Mouse (Mus musculus) lung, postnatal 10 days (tissue): ENCODE measurements around the gene Nagpa.

Experiments used
- DNase-seq: peaks from one replicate; pipeline ENCODE4 v3.0.0; 2021

Gene Nagpa

DNA sequence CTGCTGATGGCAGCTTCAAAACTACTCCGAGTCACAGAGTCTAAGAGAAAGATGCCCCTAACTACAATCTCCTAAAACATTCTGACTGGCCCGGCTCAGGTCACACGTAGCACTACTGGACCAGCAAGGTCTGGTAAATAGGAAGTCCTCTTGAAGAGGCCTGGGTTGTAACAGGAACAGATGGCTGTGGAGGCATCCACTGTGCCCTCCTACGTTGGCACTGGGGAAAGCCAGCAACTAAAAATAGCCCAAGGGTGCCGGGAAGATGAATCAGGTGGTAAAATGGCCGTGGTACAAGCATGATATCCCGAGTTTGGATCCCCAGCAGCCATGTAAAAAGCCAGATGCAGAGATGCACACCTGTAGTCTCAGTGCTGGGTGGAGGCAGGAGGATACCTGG is 17.6 kb downstream of the Nagpa start:
- no peak for DNase-seq

DNA sequence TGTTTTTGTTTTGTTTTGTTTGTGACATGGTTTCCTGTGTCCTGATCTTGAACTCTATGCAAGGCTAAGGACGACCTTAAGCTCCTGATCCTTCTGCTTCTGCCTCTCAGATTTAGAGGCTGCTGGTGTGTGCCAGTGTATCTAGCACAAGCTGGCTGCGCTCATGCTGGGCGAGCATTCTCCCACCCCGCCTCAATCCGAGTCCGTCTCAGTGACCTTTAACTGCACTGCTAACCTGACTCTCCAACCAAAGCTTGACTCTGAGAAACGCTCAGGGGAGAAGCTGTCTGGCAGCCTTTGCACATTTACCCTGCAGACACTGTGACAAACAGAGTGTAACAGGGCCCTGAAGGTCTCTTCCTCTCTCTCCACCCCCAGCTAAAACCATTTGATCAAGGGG is 18.1 kb downstream of the Nagpa start:
- DNase-seq = no peak

DNA sequence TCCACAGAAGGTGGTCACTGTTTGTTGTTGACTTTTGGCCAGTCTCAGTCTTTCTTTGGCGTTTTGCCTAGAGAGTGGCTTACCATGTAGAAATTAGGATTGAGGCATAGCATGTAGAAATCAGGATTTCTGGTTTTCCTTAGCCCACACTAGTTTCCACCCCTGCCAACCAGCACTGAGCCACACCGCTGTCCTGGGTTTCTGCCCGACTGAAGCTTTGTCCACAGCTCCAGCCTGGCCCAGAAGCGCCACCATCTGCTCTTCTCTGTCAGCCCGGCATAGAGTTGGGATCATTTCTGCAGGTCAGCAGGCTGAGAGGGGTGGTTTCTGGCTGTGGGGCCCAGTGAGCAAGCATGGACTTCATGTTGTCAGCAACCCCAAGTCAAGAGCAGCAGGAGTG is 18.9 kb downstream of the Nagpa start:
- no peak for DNase-seq

DNA sequence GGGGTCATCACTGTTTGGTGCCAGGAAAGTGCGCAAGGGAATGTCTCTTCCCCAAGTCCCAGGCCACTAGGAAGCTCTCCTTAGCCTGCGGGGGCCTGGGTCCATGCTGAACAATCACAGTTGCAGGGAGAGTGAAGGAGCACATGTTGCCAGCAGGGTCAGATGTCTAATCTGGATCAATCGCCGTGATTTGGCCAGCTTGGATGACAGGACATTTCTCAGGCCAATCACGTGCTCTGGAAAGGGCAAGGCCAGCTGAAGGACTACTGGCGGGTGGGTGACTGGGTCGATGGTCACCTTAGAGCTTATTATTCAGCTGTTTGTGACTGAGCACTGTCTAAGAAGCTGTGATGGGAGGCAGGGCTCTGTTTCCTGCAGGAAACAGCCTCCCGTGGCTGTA is 19.7 kb downstream of the Nagpa start:
- no peak for DNase-seq

DNA sequence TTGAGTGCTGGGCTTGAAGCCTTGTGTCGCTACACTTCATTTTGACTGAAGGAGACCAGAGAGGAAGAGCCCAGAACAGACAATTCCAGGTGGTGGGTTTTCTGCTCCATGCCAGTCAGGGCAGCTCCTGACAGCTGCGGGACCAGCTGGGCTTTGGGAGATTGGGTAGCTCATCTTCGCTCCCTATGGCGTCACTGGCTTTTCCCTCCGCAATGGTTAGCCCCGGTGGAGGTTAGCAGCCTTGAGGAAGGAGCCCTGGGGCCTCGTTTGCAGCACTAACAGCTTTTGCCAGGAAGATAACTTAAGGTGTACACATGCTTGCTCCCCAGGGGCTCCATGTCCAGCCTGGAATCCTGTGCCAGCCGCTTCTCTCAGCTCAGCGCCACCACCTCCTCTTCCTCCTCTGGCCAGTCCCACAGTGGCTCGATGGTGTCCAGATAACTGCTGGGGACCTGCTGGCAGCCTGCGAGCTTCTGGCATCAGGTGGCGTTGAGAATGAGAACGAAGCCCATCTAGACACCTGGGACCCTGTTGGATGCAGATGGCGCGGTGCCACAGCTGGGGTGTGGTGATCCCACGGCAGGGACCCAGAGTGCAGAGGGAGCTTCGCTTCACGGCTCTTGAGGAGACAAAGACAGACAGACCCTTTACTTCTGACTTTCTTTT is 20.4 kb downstream of the Nagpa start:
- no peak for DNase-seq

DNA sequence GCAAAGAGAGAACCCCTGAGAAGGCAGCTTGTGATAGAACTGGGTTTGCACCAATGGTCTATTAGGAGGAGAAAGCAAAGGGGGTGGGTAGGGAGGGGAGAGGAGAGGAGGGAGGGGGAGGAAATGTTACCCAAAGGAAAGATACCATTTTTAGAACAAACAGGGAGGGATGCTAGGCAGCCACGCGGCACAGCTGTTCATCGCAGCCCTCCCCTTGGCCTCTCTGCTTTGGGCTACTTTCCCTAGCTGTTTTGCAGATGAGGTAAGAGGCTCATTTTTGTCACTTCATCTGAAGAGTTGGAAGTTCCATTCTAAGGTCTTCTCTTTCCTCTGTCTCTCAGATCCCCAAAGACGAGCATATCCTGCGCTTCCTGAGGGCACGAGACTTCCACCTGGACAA is 31.2 kb downstream of the Nagpa start:
- DNase-seq = peak; percentile 14

DNA sequence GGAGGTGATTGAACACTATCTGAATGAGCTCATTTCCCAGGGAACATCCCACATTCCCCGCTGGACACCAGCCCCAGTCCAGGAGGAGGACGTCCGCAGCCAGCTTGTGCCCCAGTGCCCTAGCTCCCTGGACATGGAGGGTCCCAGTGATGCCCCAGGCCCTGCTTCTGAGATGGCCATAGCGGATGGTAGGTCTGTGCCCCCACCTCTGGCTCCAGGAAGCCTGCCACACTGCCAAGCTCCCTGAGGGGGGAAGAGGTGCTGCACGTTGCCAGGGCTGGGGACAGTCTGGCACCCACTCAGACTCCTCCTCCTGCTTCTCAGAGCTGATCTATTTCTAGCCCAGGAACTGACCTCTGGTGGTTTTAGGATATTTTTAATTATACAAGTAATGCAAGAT is 35.0 kb downstream of the Nagpa start:
- DNase-seq = peak; percentile 11

DNA sequence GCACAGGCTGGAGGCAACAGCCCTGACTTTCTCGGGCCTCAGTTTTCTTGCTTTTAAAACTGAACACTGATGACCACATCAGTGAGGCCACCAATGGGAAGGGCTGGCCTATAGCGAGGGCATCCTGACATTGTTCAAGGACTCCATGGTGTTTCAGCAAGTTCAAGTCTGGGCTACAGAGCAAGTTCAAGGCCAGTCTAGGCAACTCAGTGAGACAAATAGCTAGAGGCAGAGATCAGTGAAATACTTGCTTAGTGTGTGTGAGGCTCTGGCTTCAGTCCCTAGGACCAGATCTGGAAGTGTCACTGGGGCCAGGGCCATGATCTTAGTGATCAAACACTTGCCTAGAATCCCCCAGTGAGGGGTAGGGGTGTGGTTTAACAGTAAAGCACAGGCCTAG is 35.8 kb downstream of the Nagpa start:
- no peak for DNase-seq

DNA sequence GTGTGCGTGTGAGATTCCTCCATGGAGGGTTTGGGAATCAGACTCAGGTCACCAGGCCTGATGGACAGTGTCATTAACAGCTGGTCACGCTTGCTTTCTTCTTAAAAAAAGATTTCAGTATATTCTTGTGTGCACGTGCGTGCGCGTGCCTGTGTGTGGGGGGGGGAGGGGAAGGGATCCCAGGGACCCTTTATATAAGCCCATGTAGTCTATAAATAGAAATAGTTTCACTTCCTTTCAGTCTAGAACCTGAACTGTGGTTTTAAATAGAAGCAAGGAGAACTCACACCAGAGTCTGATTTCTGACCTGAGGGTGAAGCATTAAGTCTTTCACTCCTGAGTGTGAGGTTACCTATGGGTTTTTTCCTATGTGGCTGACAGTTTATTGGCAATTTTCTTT is 39.5 kb downstream of the Nagpa start:
- DNase-seq = no peak

DNA sequence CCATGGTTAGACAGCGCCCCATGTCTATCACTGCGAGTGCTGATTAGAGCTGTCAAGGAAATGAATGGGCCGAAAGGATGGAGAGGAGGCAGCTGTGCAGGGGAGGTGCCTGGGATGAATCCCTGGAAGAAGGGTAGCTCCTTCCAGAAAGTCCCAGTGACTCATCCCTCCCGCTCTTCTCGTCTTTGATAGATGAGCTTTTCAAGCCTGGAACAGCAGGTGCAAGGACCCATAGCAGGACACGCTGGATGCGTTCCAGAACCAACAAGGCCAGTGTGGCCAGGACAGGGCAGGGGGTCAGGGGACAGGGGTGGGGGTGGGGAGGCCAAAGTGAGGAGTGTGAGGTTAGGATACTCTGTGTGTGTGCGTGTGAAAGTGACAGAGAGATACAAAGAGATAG is 44.6 kb downstream of the Nagpa start:
- no peak for DNase-seq

DNA sequence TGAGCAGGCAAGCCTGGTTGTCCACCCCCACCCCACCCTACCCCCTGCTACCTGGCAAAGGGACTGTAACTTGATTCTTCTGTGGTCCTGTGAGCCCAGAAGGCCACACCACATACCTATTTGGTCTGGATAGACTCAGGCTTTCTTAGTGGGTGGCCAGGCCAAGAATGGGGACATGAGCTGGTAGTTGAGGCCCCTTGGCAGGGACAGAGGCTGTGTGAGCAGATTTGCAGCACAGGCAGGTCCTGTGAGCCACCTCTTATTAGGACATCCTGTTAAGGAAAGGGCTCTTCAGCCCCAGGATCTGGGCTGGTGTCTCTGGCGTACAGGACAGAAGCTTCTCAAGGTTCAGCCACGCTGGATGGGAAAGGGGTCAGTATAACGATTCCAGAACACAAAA is 46.7 kb downstream of the Nagpa start:
- no peak for DNase-seq

DNA sequence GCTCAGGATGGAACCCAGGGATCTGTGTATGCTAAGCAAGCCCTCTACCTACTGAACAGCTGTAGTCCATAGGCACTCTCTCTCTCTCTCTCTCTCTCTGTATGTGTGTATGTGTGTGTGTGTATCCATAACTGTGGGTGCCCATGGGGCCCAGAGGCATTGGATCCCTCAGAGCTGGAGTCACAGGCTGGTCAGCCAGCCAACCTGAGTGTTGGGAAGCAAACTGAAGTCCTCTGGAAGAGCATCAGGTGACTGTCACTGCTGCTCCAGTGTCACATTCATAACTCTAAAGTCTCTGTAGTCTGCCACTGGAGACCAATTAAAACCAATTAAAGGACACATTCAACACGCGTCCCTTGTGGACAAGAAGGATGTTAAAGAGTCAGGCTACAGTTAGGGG is 47.3 kb downstream of the Nagpa start:
- no peak for DNase-seq

DNA sequence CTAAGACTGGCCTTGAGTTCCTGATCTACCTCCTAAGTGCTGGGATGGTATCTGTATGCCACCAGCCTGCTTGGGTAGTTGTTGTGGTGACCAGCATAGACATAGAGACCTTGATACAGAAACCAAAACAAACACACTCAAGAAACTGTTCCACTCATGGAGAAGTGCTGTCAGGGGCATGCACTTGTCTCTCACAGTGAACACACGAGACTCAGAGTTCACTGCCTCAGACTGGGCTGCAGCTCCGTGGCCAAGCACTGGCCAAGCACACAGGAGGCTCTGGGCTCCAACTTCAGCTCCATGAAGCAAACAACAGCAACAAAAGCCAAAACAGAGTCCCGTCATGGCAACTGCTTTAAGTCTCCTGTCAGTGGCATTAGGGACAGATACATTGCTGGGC is 48.8 kb downstream of the Nagpa start:
- DNase-seq = no peak

DNA sequence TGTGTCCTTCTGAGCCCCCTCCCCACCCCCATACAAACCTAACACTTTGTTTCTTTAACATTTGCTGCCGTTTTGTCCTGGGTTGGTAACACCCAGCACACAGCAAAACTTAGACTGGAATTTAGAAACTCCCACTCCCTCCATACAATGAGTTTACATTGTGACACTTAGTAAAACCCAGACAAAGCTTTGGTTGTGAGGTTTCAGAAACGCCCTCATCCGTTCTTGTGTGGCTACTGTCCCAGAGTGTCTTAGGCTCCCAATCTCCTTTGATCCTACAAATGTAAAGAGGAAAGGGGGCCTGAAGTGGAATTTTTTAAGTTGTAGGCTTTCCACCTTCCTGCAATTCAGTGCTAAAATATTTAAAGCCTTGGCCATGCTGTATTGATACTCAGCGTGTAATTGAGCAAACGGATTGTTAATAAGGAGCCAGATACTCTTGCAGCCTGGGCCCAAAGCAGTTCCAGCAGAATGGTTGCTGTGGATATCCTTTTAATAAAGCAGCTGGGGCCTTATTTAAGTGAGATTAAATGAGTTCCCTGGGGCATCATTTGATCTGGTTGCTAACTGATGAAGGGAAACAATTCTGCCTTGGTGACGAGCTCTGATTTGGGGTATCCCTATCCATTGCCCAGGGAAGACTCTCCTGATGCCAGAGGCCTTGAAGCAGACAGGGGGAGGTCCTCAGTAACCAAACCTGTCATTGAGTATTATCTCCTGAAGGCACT is 50.3 kb downstream of the Nagpa start:
- DNase-seq = no peak

DNA sequence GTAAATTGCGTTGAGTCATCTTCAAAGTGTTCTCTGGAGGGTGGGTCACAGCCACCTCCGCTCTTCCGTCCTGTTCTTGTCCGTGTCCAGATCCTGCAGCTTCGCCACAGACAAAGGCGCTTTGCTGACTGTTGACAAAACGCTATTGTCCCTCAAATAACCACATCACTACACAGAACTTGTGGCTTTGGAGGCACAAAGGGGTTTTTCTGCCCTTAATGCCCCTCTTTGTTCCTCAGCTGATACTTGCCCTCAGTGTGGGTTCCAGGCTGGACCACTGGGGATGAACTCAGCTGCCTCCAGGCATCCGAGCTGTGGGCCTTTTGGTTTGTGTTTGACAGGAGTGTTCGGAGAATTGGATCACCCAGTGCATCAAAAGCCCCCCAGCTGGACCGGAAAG is 53.3 kb downstream of the Nagpa start:
- DNase-seq = no peak

DNA sequence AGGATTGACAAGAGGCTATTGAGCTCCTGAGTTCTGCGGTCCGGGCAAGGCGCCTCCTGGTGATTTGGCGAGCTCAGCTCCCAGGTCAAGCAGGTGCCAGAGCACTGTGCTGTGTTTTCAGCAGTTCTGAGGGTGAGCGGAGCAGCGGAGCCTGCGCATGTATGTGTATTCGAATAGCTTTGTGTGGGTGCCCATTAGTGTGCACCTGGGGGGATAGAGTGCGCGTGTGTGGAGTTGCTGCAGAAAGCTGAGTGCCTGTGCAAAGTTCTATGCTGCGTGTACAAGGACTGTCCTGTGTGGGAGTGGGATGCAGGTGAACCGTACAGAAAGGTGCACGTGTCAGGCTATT is 56.8 kb downstream of the Nagpa start, which contains the start of gene Sec14l5:
TSS of gene Sec14l5 (plus strand) at position 73 of the 349 bp plus-strand sequence.
- no peak for DNase-seq

DNA sequence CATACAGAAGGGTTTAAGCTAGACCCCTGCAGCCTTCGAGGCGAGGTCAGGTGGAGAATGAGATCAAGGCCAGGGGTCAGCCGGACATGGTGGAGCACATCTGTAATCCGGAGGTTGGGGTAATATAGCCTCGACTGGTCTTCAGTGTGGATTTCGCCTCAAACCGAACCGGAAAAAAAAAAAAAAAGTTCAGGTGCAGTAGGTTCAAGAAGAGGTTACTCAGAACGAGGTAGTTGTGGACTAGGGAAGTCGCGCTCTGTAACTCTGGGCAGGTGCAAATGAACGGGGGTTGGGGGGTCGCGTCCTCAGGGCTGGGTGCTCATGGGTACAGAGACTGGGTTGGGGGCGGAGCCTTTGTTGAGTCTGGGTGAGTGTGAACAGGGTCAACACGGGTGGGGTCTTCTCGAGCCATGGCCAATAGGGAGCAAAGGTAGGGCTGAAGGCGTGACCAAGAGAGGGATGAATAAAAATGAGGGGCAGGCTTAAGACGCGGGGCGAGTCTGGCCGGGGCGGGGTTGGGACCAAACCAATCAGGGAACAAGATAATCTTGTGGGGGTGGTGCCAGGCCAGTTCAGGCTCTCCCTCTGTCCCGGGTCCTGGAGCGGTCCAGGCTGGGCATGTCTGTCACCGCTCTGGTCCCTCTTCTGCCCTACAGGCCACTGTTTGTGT is 57.3 kb downstream of the Nagpa start:
- DNase-seq = peak; percentile 89

DNA sequence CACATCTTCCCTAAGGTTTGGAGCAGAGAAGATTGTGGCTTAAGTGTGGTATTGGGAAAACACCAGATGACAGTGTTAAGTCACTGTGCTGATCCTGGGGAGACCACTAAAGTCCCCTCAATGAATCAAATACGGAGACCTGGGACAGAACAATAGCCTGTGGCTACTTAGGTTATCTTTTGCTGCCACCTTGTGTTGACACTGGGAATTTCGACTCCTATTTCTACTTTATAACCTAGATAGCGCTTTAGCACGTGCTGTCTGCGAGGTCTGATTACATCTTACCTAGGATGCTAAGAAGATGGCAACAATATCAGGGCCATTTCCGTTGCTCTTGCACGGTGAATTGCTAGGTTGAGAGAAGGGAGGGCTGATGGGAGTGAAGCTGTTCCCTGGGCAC is 58.2 kb downstream of the Nagpa start:
- DNase-seq = peak; percentile 85
